Mouse (Mus musculus): ENCODE measurements around the gene Cacna1d.

Cacna1d gene

GRCm38 (mm10) chr14:30458820-30459219 lies 32.4 kb downstream of the Cacna1d start:
- DNase-seq (ENCODE audit: low spot score): no peak

DNA sequence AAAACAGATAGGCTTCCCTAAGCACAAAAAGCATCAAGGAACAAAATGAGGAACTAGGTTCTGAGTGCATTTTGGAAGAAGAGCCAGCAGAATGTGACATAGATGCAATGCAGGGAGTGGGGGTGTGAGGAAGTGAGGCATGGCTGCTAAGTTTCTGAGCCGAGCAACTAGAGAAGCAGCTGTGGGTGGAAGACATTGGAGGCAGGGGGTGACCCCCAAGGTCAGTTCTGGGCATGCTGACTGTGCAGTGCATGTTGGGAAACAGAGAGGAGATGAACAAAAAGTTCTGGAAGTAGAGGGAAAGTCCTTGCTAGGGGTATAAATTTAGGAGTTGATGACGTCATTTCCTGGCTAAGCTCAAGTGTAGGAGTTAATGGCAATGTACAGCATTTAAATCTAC lies 33.4 kb downstream of the Cacna1d start:
- no peak for DNase-seq (ENCODE audit: low spot score)

DNA sequence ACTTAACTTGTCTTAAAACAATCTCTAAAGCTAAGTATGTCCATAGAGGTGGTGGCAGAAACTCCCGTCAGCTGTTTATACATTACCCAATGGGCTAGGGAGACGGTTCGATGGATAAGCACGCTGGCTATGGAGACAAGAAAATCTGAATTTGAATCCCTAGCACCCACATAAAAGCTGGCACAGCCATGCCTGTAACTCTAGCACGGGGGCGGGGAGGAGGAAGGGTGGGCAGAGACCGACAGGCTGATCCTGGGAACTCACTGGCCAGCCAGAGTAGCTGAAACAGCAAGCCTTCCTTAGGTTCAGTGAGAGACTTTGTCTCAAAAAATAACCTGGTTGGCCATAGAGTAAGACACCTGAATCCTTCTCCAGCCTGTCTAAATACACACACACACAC lies 33.8 kb downstream of the Cacna1d start:
- DNase-seq (ENCODE audit: low spot score): no peak

- no peak for DNase-seq (ENCODE audit: low spot score)
These were observed 35.3 kb downstream of the Cacna1d start for GRCm38 (mm10) chr14:30455801-30456595.

GRCm38 (mm10) chr14:30439915-30440314 lies 51.3 kb downstream of the Cacna1d start:
- no peak for DNase-seq (ENCODE audit: low spot score)

- no peak for DNase-seq (ENCODE audit: low spot score)
These were observed 55.9 kb downstream of the Cacna1d start for GRCm38 (mm10) chr14:30435316-30435715.

- no peak for DNase-seq (ENCODE audit: low spot score)
These were observed 60.8 kb downstream of the Cacna1d start for GRCm38 (mm10) chr14:30430446-30430845.

DNA sequence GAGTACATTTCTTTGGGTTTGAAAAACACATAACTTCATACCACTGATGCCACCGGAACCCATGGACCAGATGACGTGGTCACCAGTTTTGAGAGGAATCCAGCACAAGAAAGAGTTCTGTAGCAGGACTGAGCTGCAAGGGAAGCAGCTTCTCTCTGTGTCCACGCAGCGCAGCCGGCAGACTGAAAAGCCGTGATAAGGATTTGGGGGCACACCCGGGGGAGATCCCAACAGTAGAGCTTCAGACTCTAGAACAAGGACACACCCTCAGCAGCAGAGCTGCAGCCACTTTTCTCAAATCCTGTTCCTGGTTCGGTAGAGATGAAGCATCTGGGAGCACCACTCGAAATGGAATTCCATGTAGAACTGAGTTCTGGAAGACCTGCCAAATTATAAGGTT lies 61.2 kb downstream of the Cacna1d start:
- no peak for DNase-seq (ENCODE audit: low spot score)

DNA sequence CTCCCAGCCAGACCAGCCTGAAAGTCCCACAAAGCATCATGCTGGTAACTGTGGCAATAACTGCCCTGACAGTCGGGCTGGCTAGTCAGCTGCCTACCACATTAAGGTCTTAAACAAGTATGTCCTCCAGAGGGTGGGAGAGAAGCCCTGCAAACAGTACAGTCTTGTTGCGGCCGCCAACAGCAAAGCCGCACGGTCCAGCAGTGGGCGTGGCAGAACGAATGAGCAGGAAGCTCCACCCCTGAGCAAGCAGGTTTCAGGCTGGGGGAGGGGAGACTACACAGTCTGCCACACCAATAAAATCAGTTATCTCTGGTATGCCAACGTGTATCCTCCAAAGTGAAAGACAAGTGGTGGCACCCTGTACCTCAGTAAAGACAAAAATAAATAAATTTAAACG lies 61.6 kb downstream of the Cacna1d start:
- no peak for DNase-seq (ENCODE audit: low spot score)

- no peak for DNase-seq (ENCODE audit: low spot score)
These were observed 62.5 kb downstream of the Cacna1d start for GRCm38 (mm10) chr14:30428757-30429156.

- no peak for DNase-seq (ENCODE audit: low spot score)
These were observed 65.4 kb downstream of the Cacna1d start for GRCm38 (mm10) chr14:30425876-30426275.

DNA sequence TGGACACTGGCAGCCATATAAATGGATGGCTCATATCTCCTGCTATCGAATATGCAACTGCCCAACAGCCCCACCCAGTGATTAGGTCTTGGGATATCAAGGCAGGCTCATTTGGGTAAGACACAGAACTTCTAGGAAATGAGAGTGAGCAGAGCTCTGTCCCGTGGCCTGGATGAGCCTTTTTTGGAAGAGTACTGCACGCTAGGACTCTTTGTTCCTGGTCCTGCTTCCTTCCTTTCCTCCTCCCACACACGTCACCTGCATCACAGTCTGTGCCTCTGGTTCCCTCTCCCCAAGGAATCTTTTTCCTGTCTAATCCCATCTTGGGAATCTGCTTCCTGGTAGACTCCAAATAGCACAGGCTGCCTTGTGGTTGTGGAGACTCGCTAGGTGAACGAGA lies 66.1 kb downstream of the Cacna1d start:
- DNase-seq (ENCODE audit: low spot score): no peak

GRCm38 (mm10) chr14:30424638-30425037 lies 66.6 kb downstream of the Cacna1d start:
- no peak for DNase-seq (ENCODE audit: low spot score)

GRCm38 (mm10) chr14:30422376-30423140 lies 68.7 kb downstream of the Cacna1d start:
- DNase-seq (ENCODE audit: low spot score): no peak

DNA sequence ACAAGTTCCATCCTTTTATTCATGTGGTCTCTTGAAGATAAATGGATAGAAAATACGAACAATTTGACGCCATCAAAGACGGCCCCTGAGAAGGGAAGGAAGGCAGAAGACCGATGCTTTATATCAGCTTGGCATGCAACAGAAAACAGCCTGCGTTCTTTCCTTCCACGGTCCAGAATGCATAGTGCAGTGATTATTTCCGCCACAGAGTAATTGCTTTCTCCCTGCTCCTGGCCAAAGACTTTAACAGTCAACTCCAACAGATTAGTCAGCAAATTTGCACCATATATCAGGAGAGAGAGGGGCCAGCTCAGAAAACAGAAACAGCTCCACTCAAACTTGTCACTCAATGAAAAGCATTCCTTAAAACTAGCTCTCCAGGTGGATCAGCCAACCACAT lies 71.8 kb downstream of the Cacna1d start:
- no peak for DNase-seq (ENCODE audit: low spot score)

DNA sequence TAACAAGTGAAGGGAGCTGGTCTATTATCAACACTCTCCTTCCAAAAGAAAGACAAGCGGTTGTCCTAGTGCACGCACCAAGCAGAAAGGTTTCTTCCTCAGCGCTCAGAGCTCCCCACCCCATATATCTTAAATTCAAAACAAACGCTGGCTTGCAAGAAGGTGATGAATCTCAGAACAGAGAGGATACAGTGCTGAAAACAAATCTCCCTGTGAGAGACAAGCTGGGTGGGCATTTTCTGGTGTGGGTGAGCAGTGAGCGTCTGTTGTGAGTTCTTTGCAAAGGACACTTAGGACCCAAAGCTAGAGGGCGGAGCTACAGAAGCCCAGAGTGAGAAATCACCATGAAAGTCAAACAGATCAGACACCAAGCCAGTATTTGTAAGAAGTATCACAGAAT lies 72.2 kb downstream of the Cacna1d start:
- no peak for DNase-seq (ENCODE audit: low spot score)

GRCm38 (mm10) chr14:30415830-30416229 lies 75.4 kb downstream of the Cacna1d start:
- no peak for DNase-seq (ENCODE audit: low spot score)

DNA sequence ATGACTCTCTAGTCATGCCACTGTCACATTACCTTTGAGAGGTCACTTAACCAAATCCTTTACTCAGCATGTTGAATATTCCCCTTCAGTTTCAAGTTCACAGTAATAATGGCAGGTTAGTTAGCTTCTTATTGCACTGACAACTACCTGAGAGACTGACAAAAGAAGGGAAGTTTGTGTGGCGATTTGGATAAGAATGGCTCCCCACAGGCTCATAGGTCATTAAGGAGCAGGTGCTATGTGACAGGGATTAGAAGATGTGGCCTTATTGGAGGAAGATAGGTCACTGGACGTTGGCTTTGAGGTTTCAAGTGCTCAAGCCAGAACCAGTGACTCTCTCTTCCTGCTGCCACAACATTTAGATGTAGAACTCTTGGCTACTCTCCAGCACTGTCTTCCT lies 77.1 kb downstream of the Cacna1d start:
- DNase-seq (ENCODE audit: low spot score): no peak

GRCm38 (mm10) chr14:30409331-30409730 lies 81.9 kb downstream of the Cacna1d start:
- DNase-seq (ENCODE audit: low spot score): no peak

GRCm38 (mm10) chr14:30405456-30406225 lies 85.6 kb downstream of the Cacna1d start:
- no peak for DNase-seq (ENCODE audit: low spot score)

- no peak for DNase-seq (ENCODE audit: low spot score)
These were observed 112.9 kb downstream of the Cacna1d start for GRCm38 (mm10) chr14:30378306-30378705.

DNA sequence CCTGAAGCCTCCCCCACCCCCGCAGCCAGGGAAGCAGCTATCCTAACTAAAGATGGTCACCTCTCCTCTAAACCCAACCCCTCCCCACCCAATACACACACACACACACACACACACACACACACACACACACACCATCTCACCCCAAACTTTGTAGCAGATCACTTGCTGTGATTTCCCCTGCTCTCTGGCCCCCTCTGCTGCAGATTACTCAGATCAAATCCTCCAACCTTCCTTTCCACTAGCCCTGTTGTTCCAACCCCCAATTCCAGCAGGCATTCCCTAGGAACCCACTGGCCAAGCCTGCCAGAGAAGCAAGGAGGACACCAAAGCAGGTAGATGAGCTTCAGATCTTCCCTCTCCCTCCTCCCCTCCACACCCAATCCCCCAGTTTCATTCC lies 118.4 kb downstream of the Cacna1d start:
- no peak for DNase-seq (ENCODE audit: low spot score)

DNA sequence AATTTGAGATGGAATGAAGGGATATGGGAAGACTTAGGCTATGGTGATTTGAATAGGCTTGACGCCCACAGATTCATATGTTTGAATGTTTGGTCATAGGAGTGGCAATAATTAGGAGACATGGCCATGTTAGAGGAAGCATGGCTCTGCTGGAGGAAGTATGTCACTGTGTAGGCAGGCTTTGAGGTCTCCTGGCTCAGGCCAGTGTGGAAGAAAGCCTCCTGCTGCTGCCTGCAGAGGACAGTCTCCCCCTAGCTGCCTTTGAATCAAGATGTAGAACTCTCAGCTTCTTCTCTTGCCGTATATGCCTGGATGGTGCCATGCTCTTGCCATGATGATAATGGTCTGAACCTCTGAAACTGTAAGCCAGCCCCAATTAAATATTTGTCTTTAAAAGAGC lies 120.2 kb downstream of the Cacna1d start:
- no peak for DNase-seq (ENCODE audit: low spot score)

Measured in T-cell, adult 2 months (primary cell).